Mouse (Mus musculus): ENCODE measurements around the gene Vipr1. TPM values are rescaled to one million over a fixed set of nuclear protein-coding genes. Genes with fewer than 3 reads are reported as not detected.

Gene Vipr1
- total RNA-seq, 2 experiments from 2014 or later: 0.21 to 0.66 TPM

GRCm38 (mm10) chr9:121675556-121675955 is 33.0 kb downstream of the Vipr1 start:
- no peak for DNase-seq (ENCODE audit: low spot score in 2 of 2)

- no peak for DNase-seq (ENCODE audit: low spot score in 2 of 2)
These were observed 34.6 kb downstream of the Vipr1 start for GRCm38 (mm10) chr9:121677069-121677468.

- DNase-seq (ENCODE audit: low spot score in 2 of 2): no peak
These were observed 35.0 kb downstream of the Vipr1 start for GRCm38 (mm10) chr9:121677476-121677875.

GRCm38 (mm10) chr9:121679549-121679948 is 37.0 kb downstream of the Vipr1 start:
- peak in 1 of 2 experiments; percentile 59 for DNase-seq (ENCODE audit: low spot score in 2 of 2)

GRCm38 (mm10) chr9:121681191-121681590 is 38.7 kb downstream of the Vipr1 start:
- DNase-seq (ENCODE audit: low spot score in 2 of 2): no peak

- no peak for DNase-seq (ENCODE audit: low spot score in 2 of 2)
These were observed 39.6 kb downstream of the Vipr1 start for GRCm38 (mm10) chr9:121682037-121682680.

- no peak for DNase-seq (ENCODE audit: low spot score in 2 of 2)
These were observed 42.2 kb downstream of the Vipr1 start for GRCm38 (mm10) chr9:121684702-121685101.

- no peak for DNase-seq (ENCODE audit: low spot score in 2 of 2)
These were observed 47.7 kb downstream of the Vipr1 start for GRCm38 (mm10) chr9:121690200-121690651.

- no peak for DNase-seq (ENCODE audit: low spot score in 2 of 2)
These were observed 48.2 kb downstream of the Vipr1 start for GRCm38 (mm10) chr9:121690734-121691133.

GRCm38 (mm10) chr9:121694736-121695135 is 52.2 kb downstream of the Vipr1 start:
- no peak for DNase-seq (ENCODE audit: low spot score in 2 of 2)

- no peak for DNase-seq (ENCODE audit: low spot score in 2 of 2)
These were observed 54.1 kb downstream of the Vipr1 start for GRCm38 (mm10) chr9:121696626-121697025.

GRCm38 (mm10) chr9:121697150-121698049 is 54.9 kb downstream of the Vipr1 start:
- peak; percentile 55 to 72 for DNase-seq (ENCODE audit: low spot score in 2 of 2)

- no peak for DNase-seq (ENCODE audit: low spot score in 2 of 2)
These were observed 61.7 kb downstream of the Vipr1 start for GRCm38 (mm10) chr9:121704261-121704645.

GRCm38 (mm10) chr9:121704646-121705625 is 62.4 kb downstream of the Vipr1 start, which contains the start of gene Sec22c:
Sec22c (minus strand) TSS chr9:121705490.
- peak; percentile 74 to 86 for DNase-seq (ENCODE audit: low spot score in 2 of 2)

GRCm38 (mm10) chr9:121706029-121706675 is 63.6 kb downstream of the Vipr1 start:
- no peak for DNase-seq (ENCODE audit: low spot score in 2 of 2)

GRCm38 (mm10) chr9:121707801-121708200 is 65.3 kb downstream of the Vipr1 start:
- no peak for DNase-seq (ENCODE audit: low spot score in 2 of 2)

- no peak for DNase-seq (ENCODE audit: low spot score in 2 of 2)
These were observed 66.3 kb downstream of the Vipr1 start for GRCm38 (mm10) chr9:121708506-121709486.

- DNase-seq (ENCODE audit: low spot score in 2 of 2): peak; percentile 94 to 99
These were observed 67.5 kb downstream of the Vipr1 start, which contains the start of gene Ss18l2 for GRCm38 (mm10) chr9:121709898-121710583. Ss18l2 (plus strand) TSS chr9:121710329.

- DNase-seq (ENCODE audit: low spot score in 2 of 2): no peak
These were observed 68.1 kb downstream of the Vipr1 start for GRCm38 (mm10) chr9:121710584-121710975.
